Mouse (Mus musculus): ENCODE results near the gene Sun2.

DNA sequence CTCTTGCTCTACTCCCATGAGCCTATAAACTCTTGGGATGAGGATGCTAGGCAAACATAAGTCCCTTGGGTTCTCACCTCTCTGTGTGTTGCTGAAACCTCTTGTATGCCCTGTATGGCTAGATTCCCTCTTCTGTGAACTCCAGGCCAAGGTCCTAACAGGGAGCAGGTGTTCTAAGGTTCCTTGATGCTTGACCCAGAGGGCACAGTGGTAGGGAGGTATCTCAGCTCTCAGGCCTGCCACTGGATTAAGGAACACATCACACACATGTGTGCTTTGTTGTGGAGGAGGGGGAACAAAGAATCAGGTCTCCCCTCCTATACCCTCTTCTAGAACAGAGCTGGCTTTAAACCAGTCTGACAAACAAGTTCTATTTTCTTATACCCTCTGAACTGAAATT lies 35.4 kb upstream of the Sun2 start, which contains the start of gene Dnal4:
- TF ChIP-seq CTCF (IDR thresholded peaks at IDR 0.05; ENCODE audit: insufficient read depth, low read depth, low read length) = no peak
- no peak for TF ChIP-seq POLR2A (IDR thresholded peaks at IDR 0.05; ENCODE audit: insufficient read depth, low read depth, low read length)
